Mouse (Mus musculus) MN1 (cell line): ENCODE results near the gene Frmpd1.

ENCODE experiments used
- DNase-seq: peaks from one replicate; pipeline ENCODE4 v3.0.0-alpha.2; 2016; ENCODE audit warnings: low spot score

Frmpd1 gene

GRCm38 (mm10) chr4:45241330-45241729, 56.7 kb downstream of the Frmpd1 start:
- DNase-seq = no peak

DNA sequence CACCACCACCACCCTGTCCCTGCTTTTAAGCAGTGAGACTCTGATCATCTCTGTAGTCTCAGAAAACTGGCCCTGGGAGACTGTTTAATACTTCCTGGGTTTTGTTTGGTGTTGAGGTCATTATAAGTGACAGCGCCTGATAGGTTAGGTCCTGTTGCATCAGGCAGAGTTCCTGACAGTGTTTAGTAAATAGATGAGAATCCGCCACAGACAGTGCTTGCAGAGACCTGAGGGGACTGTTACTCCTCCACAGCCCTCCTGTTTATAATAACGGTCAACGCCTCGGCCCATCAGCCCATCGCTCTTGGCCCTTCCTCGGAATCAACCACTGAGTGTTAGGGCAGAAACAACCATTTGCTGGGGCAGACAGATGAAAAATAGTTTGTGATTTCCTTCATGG, 57.5 kb downstream of the Frmpd1 start:
- DNase-seq = peak; percentile 30

- no peak for DNase-seq
Observed at GRCm38 (mm10) chr4:45243211-45243902, 58.7 kb downstream of the Frmpd1 start.

- no peak for DNase-seq
Observed at GRCm38 (mm10) chr4:45251265-45251664, 66.6 kb downstream of the Frmpd1 start.

GRCm38 (mm10) chr4:45252861-45253262, 68.2 kb downstream of the Frmpd1 start:
- no peak for DNase-seq

- DNase-seq = peak; percentile 62
Observed at GRCm38 (mm10) chr4:45253839-45254601, 69.3 kb downstream of the Frmpd1 start.

- no peak for DNase-seq
Observed at GRCm38 (mm10) chr4:45259232-45259832, 74.7 kb downstream of the Frmpd1 start.

GRCm38 (mm10) chr4:45261551-45261950, 76.9 kb downstream of the Frmpd1 start:
- DNase-seq = no peak

- peak; percentile 38 for DNase-seq
Observed at GRCm38 (mm10) chr4:45267883-45268282, 83.2 kb downstream of the Frmpd1 start.

DNA sequence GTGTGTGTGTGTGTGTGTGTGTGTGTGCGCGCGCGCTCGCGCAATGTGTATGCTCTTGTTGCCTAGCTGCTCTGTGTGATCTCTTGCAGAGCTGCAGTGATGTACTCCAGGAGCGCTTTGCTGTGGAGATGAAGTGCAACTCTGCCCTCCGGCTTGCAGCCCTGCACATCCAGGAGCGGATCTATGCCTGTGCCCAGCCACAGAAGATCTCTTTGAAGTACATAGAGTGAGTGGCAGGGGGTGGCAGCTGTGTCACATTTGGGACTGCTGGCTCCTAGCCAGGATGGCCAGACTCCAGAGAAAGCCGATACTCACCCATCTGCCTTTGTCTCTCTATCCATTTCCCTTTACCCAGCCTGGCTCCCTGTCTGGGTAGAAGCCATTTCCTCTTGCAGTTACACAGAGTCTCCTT, 86.4 kb downstream of the Frmpd1 start:
- DNase-seq = peak; percentile 82

GRCm38 (mm10) chr4:45275770-45276169, 91.1 kb downstream of the Frmpd1 start:
- no peak for DNase-seq

GRCm38 (mm10) chr4:45279292-45279691, 94.6 kb downstream of the Frmpd1 start:
- DNase-seq = no peak

DNA sequence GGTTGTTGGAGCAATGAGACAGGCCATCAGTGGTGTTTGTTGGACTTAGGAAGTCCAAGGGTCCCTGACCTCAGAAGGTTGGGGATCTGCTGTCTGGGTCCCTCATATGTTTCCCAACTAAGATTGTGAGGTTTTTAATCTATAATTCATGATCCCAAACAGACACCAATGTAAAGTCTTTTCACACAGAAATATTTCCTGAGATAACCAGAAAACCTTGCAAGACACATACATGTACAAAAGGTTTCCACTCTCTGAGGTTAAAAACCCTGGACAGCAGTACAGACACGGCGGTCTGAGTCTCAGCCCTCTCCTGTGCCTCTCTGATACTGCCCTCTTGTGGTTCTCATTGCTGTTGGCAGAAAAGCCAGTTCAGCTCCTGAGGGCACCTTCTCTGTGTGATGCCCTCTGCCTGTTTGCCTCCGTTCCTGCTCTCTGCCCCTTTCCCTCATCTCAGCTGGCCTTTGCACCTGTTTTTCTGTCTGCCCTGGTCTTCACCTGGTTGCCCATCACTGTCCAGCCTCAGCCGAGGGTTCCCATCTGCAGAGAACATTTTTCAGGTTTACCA, 95.4 kb downstream of the Frmpd1 start:
- DNase-seq = peak; percentile 77

DNA sequence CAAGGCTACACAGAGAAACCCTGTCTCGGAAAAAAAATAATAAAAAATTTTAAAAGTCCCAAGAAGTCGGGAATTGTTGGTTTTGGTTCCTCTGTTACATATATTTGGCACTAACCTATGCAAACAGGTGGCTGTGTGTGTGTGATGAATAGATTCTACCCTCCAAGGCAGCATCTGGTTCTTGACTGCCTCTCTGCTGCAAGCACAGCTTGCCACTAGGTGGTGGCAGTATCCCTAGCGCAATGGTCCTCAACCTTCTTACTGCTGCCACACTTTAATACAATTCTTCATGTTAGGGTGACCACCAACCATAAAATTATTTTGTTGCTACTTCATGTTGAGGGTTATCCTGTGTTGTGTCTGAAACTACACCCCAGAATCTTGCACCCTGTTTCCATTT, 101.6 kb downstream of the Frmpd1 start:
- DNase-seq = peak; percentile 36

GRCm38 (mm10) chr4:45287906-45288305, 103.2 kb downstream of the Frmpd1 start:
- no peak for DNase-seq

- peak; percentile 66 for DNase-seq
Observed at GRCm38 (mm10) chr4:45296662-45297564, 112.2 kb downstream of the Frmpd1 start, which contains the start of gene Trmt10b. Trmt10b (plus strand) TSS chr4:45297127.

DNA sequence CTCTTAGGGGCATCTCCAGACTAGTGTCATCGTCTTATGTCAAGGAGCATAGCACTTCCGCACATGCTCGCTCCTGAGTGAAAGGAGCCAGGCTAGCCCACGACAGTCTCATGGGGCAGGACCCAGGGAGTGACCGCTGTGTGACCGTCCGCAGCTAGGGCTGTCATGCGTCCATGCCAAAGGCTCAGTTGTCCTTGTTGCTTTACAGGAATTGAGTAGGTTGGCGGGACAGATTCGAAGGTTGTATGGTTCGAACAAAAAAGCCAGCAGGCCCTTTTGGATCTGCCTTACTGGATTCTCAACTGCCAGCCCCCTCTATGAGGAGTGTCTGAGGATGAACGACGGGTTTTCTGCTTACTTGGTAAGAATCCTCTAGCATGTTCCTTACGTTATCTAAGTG, 120.9 kb downstream of the Frmpd1 start:
- no peak for DNase-seq

DNA sequence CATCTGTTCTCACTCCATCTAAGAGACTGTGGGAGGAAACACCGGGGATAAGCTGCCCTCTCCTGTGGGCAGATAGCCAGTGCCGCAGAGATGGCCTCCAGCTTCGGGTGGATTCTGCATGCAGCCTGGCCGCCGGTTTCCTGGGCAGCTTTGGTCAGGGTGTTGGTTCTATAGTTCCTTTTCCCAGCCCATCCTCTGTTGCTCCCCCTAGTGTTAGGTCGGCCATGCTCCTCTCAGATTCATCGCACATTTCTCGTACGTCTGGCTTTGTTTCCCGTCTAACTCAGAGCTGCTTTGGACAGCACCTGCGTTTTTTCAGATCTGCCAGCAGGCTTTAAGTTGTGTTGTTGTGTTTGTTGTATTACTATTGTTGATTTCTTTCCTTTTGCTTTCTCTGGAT, 123.4 kb downstream of the Frmpd1 start:
- DNase-seq = no peak

DNA sequence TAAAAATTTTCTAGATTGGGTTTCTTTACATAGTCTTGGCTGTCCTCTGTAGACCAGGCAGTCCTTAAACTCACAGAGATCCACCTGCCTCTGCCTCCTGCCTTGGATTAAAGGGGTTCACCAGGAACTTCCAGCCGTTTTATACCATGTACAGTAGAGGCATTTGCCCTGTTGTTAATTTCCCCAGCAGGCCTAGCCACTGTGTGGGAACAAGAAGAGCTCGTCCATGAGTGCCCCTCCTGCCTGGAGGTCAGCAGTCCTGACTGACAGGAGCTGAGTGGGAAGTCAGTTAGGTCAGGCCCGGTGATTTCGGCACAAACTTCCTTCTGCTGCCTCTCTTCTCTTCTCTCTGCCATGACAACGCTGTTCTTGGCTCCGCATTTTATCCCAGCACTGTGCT, 123.9 kb downstream of the Frmpd1 start:
- no peak for DNase-seq

GRCm38 (mm10) chr4:45311056-45311455, 126.4 kb downstream of the Frmpd1 start:
- no peak for DNase-seq

DNA sequence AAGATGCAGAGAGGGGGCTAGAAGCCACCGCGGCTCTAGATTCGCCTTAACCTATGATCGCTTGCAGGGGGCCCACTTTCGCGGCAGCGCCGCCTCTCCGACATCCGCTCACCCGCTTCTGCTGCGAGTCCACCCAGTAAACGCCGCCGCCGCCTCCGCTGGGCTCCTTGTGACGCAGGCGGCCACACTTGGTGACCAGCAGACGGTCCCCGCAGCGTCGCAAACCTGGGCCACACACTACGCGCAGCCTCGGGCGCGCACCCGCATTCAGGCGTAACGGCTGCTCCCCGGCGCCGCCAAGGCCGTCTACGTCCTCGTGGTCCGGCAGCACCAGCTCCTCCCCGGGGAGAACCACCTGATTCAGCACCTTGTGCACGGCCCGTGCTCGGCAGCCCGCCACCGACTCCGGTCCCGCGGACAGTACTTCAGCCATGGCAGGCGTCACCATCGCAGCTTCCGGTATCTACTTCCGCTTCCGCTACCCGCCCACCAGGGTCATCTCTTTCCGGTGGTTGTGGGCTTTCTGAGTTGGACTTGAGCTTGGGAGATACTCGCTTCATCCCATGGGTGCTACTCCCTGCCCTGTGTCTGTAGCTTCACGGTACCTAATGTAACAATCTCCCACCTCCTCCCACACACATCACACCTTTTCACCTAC, 135.6 kb downstream of the Frmpd1 start:
- peak; percentile 81 for DNase-seq
